9 mouse cellular contexts compared by ENCODE assay signal in the genomic region with DNA sequence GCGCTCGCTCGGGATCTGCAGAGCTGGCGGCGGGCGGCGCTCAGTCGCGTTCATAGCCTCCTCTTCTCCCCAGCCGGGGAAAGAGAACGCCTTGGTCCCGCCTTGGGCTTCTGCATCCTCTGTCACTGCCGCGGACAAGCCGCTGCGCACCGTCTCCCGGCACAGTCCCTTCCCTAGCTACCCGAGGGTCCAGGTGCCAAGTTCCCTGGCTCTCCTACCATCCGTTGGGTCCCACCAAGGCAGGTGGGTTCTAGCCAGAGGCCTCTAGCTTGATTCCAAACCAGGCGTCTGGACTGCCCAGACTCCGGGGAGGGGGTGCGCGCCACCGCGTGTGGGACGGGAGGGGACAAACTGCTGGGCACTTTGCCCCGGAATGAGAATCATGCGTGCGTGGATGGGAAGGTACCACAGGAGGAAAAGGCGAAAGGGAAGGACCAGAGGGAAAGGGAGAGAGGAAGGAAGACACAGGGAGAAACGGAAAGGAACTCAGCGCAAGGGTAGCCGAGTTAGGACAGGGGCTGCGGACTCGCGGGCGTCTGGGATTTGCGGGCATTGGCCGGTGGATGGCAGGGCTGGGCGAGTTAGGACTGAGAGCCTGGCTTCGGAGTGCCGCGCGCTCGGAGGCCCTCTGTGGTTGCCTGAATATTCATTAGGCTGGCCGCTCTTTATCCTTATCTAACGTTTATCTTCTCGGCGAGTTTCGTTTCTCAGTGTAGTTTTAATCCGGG. TPM values are rescaled to one million over a fixed set of nuclear protein-coding genes. Genes with fewer than 3 reads are reported as not detected.
DNase-seq lines count a peak whose midpoint lies in the region; ATAC-seq and TF ChIP-seq lines count a peak whose summit lies in the region.
"Had no signal": no experiment of that assay in that cellular context is flagged by ENCODE, and none has a peak within 500 bp of the region (broad histone marks: within the 10 kb centered on the region; RNA-seq: fewer than 3 reads in every experiment).

A gene (plus strand): TSS at position 353 of the 728 bp plus-strand sequence.

- peaks cover 98% of the 10 kb centered on the region for H3K27me3 ChIP-seq in limb, embryonic 14.5 days (ENCODE audit: control insufficient read depth, insufficient read depth, low read length)

- 0 out of 2 replicates have a peak, but pooled peaks cover 10% of the 10 kb centered on the region for H3K4me1 ChIP-seq in limb, embryonic 14.5 days (ENCODE audit: control insufficient read depth, insufficient read depth, low read length)

- DNase-seq in cerebellum, postnatal 10 days: peak; percentile 53 to 56
- no peak for DNase-seq in cerebellum, adult 11-12 months
- peak; percentile 48 for DNase-seq in embryo, embryonic 9.5 days (ENCODE audit: extremely low spot score)
- peak; percentile 40 for DNase-seq in heart, postnatal 4 days
- peak; percentile 17 for DNase-seq in limb, embryonic 14.5 days (ENCODE audit: low spot score)
- peak; percentile 53 for DNase-seq in testis, postnatal 10 days (ENCODE audit: low spot score)
- no peak for DNase-seq in thymus, postnatal 0 days (ENCODE audit: low spot score)
- no peak for DNase-seq in left cerebral cortex, adult 2 months (ENCODE audit: extremely low spot score in 1 of 2, low spot score in 2 of 2)

- 0 out of 2 replicates have a peak within 1 kb of the TSS, but pooled peaks have one; percentile 12 for H3K9ac ChIP-seq in limb, embryonic 14.5 days (ENCODE audit: low read depth, low read length, severe bottlenecking)

- intact Hi-C loops in left cerebral cortex, adult 2 months (cut with DNase I): loop anchor here (1.0 to 5.0 kb wide), 3 partner anchors 174 to 1144 kb away; a partner anchor contains a TSS

- H3K27ac ChIP-seq in limb, embryonic 14.5 days (replicated peaks; ENCODE audit: low read depth, low read length): no peak within 1 kb of the TSS
- no peak within 1 kb of the TSS for H3K27ac ChIP-seq in left cerebral cortex, adult 2 months

- TF ChIP-seq CTCF in left cerebral cortex, adult 2 months (IDR thresholded peaks at IDR 0.05): no peak

- H3K36me3 ChIP-seq in limb, embryonic 14.5 days (ENCODE audit: control insufficient read depth, insufficient read depth, low read length): no peaks in the 10 kb centered on the region

- TF ChIP-seq POLR2A in limb, embryonic 14.5 days (IDR thresholded peaks at IDR 0.05; ENCODE audit: borderline replicate concordance, extremely low read depth, insufficient read depth, insufficient read length): no peak

- H3K4me3 ChIP-seq in limb, embryonic 14.5 days (replicated peaks; ENCODE audit: low read length): peak within 1 kb of the TSS; percentile 35
- no peak within 1 kb of the TSS for H3K4me3 ChIP-seq in left cerebral cortex, adult 2 months

- H3K4me2 ChIP-seq in limb, embryonic 14.5 days (replicated peaks; ENCODE audit: low read depth, low read length, severe bottlenecking): peak within 1 kb of the TSS; percentile 47

- 0% methylated on average over 33 of the region's 52 CpGs for WGBS in limb, embryonic 14.5 days

- no peaks in the 10 kb centered on the region for H3K9me3 ChIP-seq in limb, embryonic 14.5 days (ENCODE audit: control insufficient read depth, low read length)

- no peak for ATAC-seq in limb, embryonic 14.5 days (ENCODE audit: low FRiP score, low read depth)

RNA-seq across cellular contexts. Expression of the gene that starts here (rescaled TPM):
- not detected for total RNA-seq in heart, postnatal 4 days (2021)
- polyA plus RNA-seq in limb, embryonic 14.5 days (2012; rRNA removed): 0.05 and 0.10 TPM in 2 replicates
- not detected in 2 replicates for polyA plus RNA-seq in limb, embryonic 14.5 days (2014; fragmentation: Nextera tagmentation; extraction: Ambion mirVana)
- 0.04 TPM in 1 of 2 replicates, not detected in the other for polyA plus RNA-seq in thymus, postnatal 0 days (2015; fragmentation: Nextera tagmentation; extraction: Ambion mirVana)
- total RNA-seq in left cerebral cortex, adult 2 months (2021): under 1 TPM; 0.14 to 0.28 TPM
- total RNA-seq: gastrocnemius, postnatal 4 days had no signal

Comparison
In these comparisons a context has a peak if more than half of its experiments do, and no peak if none do; other contexts are left out.
1. DNase-seq: peak in cerebellum, postnatal 10 days (2 of 2), embryo, embryonic 9.5 days (single experiment) and testis, postnatal 10 days (single experiment); none in cerebellum, adult 11-12 months (single experiment), thymus, postnatal 0 days (single experiment) and left cerebral cortex, adult 2 months (0 of 2).
2. Peak in DNase-seq in heart, postnatal 4 days; RNA of the gene not detected or under 1 TPM.
3. Peak in DNase-seq, H3K4me3 ChIP-seq, H3K9ac ChIP-seq and H3K4me2 ChIP-seq in limb, embryonic 14.5 days; RNA of the gene not detected or under 1 TPM.